25 mouse cellular contexts compared by ENCODE assay signal in genomic region chr2:33649371-33649770, GRCm38 (mm10). TPM values are rescaled to one million over a fixed set of nuclear protein-coding genes. Genes with fewer than 3 reads are reported as not detected.
DNase-seq lines count a peak whose midpoint lies in the region; ATAC-seq and TF ChIP-seq lines count a peak whose summit lies in the region.
"Had no signal": no experiment of that assay in that cellular context is flagged by ENCODE, and none has a peak within 500 bp of the region (broad histone marks: within the 10 kb centered on the region; RNA-seq: fewer than 3 reads in every experiment).

No protein-coding gene starts in this region.

- peaks cover 5% of the 10 kb centered on the region; the same call in 1 of the 2 replicates for H3K4me1 ChIP-seq in lung, embryonic 14.5 days (ENCODE audit: insufficient read depth)
- no peaks in the 10 kb centered on the region for H3K4me1 ChIP-seq in lung, postnatal 0 days (ENCODE audit: insufficient read depth, low read depth, low read length)
- peaks cover 12% of the 10 kb centered on the region for H3K4me1 ChIP-seq in embryonic facial prominence, embryonic 14.5 days (ENCODE audit: control insufficient read depth, insufficient read depth, low read length)
- H3K4me1 ChIP-seq in limb, embryonic 15.5 days, result peaks cover 43% of the 10 kb centered on the region
- no peaks in the 10 kb centered on the region for H3K4me1 ChIP-seq in midbrain, embryonic 16.5 days (ENCODE audit: control insufficient read depth, insufficient read depth, low read length)
- H3K4me1 ChIP-seq: forebrain, embryonic 15.5 days; liver, embryonic 15.5 days had no signal

- H3K4me2 ChIP-seq in lung, embryonic 14.5 days, result no peak overlapping the region
- H3K4me2 ChIP-seq in lung, postnatal 0 days (replicated peaks; ENCODE audit: low read depth, low read length), result no peak overlapping the region
- no peak overlapping the region for H3K4me2 ChIP-seq in embryonic facial prominence, embryonic 14.5 days (ENCODE audit: low read depth, low read length)
- H3K4me2 ChIP-seq in limb, embryonic 15.5 days, result no peak overlapping the region
- no peak overlapping the region for H3K4me2 ChIP-seq in midbrain, embryonic 16.5 days (ENCODE audit: low read length)
- H3K4me2 ChIP-seq: forebrain, embryonic 15.5 days; hindbrain, embryonic 14.5 days; liver, embryonic 15.5 days had no signal

- H3K9ac ChIP-seq in lung, embryonic 14.5 days, result no peak overlapping the region
- H3K9ac ChIP-seq in lung, postnatal 0 days (replicated peaks; ENCODE audit: low read depth), result no peak overlapping the region
- H3K9ac ChIP-seq in embryonic facial prominence, embryonic 14.5 days (ENCODE audit: low read depth, low read length), result no peak overlapping the region
- H3K9ac ChIP-seq in limb, embryonic 15.5 days, result no peak overlapping the region
- no peak overlapping the region for H3K9ac ChIP-seq in midbrain, embryonic 16.5 days (ENCODE audit: low read depth, low read length)
- H3K9ac ChIP-seq: forebrain, embryonic 15.5 days; hindbrain, embryonic 14.5 days; liver, embryonic 15.5 days had no signal

- WGBS in lung, embryonic 14.5 days, result 25% methylated on average over 3 of the region's 3 CpGs
- WGBS in lung, postnatal 0 days, result 23% methylated on average over 3 of the region's 3 CpGs
- 20% methylated on average over 3 of the region's 3 CpGs for WGBS in embryonic facial prominence, embryonic 14.5 days
- WGBS in limb, embryonic 15.5 days, result 12% methylated on average over 3 of the region's 3 CpGs
- WGBS in midbrain, embryonic 16.5 days, result 34% methylated on average over 3 of the region's 3 CpGs

- ATAC-seq in frontal cortex, adult (ENCODE audit: low TSS enrichment), result peak; percentile 80; the same call in 1 of the 2 replicates
- ATAC-seq in lung, embryonic 14.5 days (ENCODE audit: insufficient read depth), result peak; percentile 31; the same call in 1 of the 2 replicates
- ATAC-seq in lung, postnatal 0 days, result no peak
- ATAC-seq in embryonic facial prominence, embryonic 14.5 days (ENCODE audit: low read depth), result 0 out of 2 replicates have a peak, but pooled peaks have one; percentile 27
- no peak for ATAC-seq in limb, embryonic 15.5 days (ENCODE audit: insufficient number of reproducible peaks, low FRiP score, low TSS enrichment, low read depth)
- no peak for ATAC-seq in midbrain, embryonic 16.5 days
- ATAC-seq: forebrain, embryonic 15.5 days; inflammation-experienced regulatory T-cells, adult 6 months had no signal

- no peak overlapping the region for H3K27ac ChIP-seq in lung, embryonic 14.5 days (ENCODE audit: low read depth)
- H3K27ac ChIP-seq in lung, postnatal 0 days (ENCODE audit: low read length), result no peak overlapping the region
- no peak overlapping the region for H3K27ac ChIP-seq in embryonic facial prominence, embryonic 14.5 days (replicated peaks; ENCODE audit: low read depth, low read length)
- peak overlapping the region; percentile 28; the same call in 1 of the 2 replicates for H3K27ac ChIP-seq in limb, embryonic 15.5 days
- no peak overlapping the region for H3K27ac ChIP-seq in midbrain, embryonic 16.5 days (ENCODE audit: low read length)
- H3K27ac ChIP-seq: forebrain, embryonic 15.5 days; hindbrain, embryonic 14.5 days; liver, embryonic 15.5 days; macrophage; midbrain, embryonic 10.5 days; stomach, postnatal 0 days had no signal

- no peak overlapping the region for H3K4me3 ChIP-seq in lung, embryonic 14.5 days (ENCODE audit: low read depth, low read length)
- H3K4me3 ChIP-seq in lung, postnatal 0 days (ENCODE audit: low read depth, low read length), result no peak overlapping the region
- H3K4me3 ChIP-seq in embryonic facial prominence, embryonic 14.5 days (ENCODE audit: low read depth, low read length), result no peak overlapping the region
- H3K4me3 ChIP-seq in limb, embryonic 15.5 days, result no peak overlapping the region
- H3K4me3 ChIP-seq in midbrain, embryonic 16.5 days (ENCODE audit: low read depth, low read length), result no peak overlapping the region
- H3K4me3 ChIP-seq: forebrain, embryonic 15.5 days; liver, embryonic 15.5 days; midbrain, embryonic 10.5 days had no signal

- no peaks in the 10 kb centered on the region for H3K9me3 ChIP-seq in lung, embryonic 14.5 days (ENCODE audit: low read depth, low read length)
- H3K9me3 ChIP-seq in lung, postnatal 0 days (ENCODE audit: low read length), result no peaks in the 10 kb centered on the region
- H3K9me3 ChIP-seq in embryonic facial prominence, embryonic 14.5 days (ENCODE audit: control insufficient read depth, low read length), result no peaks in the 10 kb centered on the region
- H3K9me3 ChIP-seq in limb, embryonic 15.5 days, result no peaks in the 10 kb centered on the region
- no peaks in the 10 kb centered on the region for H3K9me3 ChIP-seq in midbrain, embryonic 16.5 days (replicated peaks; ENCODE audit: control insufficient read depth, low read length, poor library complexity, severe bottlenecking)
- H3K9me3 ChIP-seq: forebrain, embryonic 15.5 days; liver, embryonic 15.5 days; midbrain, embryonic 10.5 days had no signal

- H3K27me3 ChIP-seq in lung, embryonic 14.5 days (ENCODE audit: insufficient read depth, low read length), result peaks cover 34% of the 10 kb centered on the region
- H3K27me3 ChIP-seq in lung, postnatal 0 days (replicated peaks; ENCODE audit: insufficient read depth, low read length), result peaks cover 21% of the 10 kb centered on the region; the same call in 1 of the 2 replicates
- H3K27me3 ChIP-seq in embryonic facial prominence, embryonic 14.5 days (replicated peaks; ENCODE audit: control insufficient read depth, insufficient read depth, low read length), result peaks cover 35% of the 10 kb centered on the region
- H3K27me3 ChIP-seq in limb, embryonic 15.5 days, result peaks cover 34% of the 10 kb centered on the region
- peaks cover 52% of the 10 kb centered on the region for H3K27me3 ChIP-seq in midbrain, embryonic 16.5 days (ENCODE audit: control insufficient read depth, insufficient read depth, low read depth, low read length)

- H3K36me3 ChIP-seq in lung, embryonic 14.5 days (ENCODE audit: insufficient read depth), result no peaks in the 10 kb centered on the region
- no peaks in the 10 kb centered on the region for H3K36me3 ChIP-seq in lung, postnatal 0 days (ENCODE audit: insufficient read depth, low read length)
- H3K36me3 ChIP-seq in embryonic facial prominence, embryonic 14.5 days (ENCODE audit: control insufficient read depth, insufficient read depth, low read length), result no peaks in the 10 kb centered on the region
- no peaks in the 10 kb centered on the region for H3K36me3 ChIP-seq in limb, embryonic 15.5 days
- no peaks in the 10 kb centered on the region for H3K36me3 ChIP-seq in midbrain, embryonic 16.5 days (ENCODE audit: control insufficient read depth, insufficient read depth, low read length)
- H3K36me3 ChIP-seq: forebrain, embryonic 15.5 days; liver, embryonic 15.5 days had no signal

- TF ChIP-seq CTCF in lung, embryonic 14.5 days (IDR thresholded peaks at IDR 0.05; ENCODE audit: low read depth), result no peak
- TF ChIP-seq CTCF in lung, postnatal 0 days (IDR thresholded peaks at IDR 0.05), result no peak

- no peak for DNase-seq in frontal cortex, postnatal 36 days (ENCODE audit: low spot score in 2 of 2)
- DNase-seq in lung, embryonic 14.5 days, result no peak
- no peak for DNase-seq in lung, postnatal 0 days (ENCODE audit: low spot score)
- no peak for DNase-seq in embryonic facial prominence, embryonic 14.5 days (ENCODE audit: low spot score)
- DNase-seq in layer of hippocampus, postnatal 14 days (ENCODE audit: low spot score in 2 of 2), result no peak
- DNase-seq: cerebellum, adult 18-20 months; cerebellum, postnatal 25 days; gastrocnemius, postnatal 25 days; heart, adult 18-20 months; kidney, adult 18-20 months; kidney, postnatal 36 days; liver had no signal

- TF ChIP-seq EP300 in lung, postnatal 0 days (IDR thresholded peaks at IDR 0.05), result no peak

RNA-seq across cellular contexts. Expression of gene Lmx1b, which starts 9.1 kb away (rescaled TPM):
- polyA plus RNA-seq in lung, embryonic 14.5 days (2014; fragmentation: Nextera tagmentation; extraction: Ambion mirVana), result 0.09 TPM in 1 of 2 replicates, not detected in the other
- polyA plus RNA-seq in lung, postnatal 0 days (2015; fragmentation: Nextera tagmentation; extraction: Ambion mirVana), result not detected in 2 replicates
- polyA plus RNA-seq in embryonic facial prominence, embryonic 14.5 days (2014; fragmentation: Nextera tagmentation; extraction: Ambion mirVana), result 0.43 and 0.85 TPM in 2 replicates
- 2.9 and 4.1 TPM in 2 replicates for polyA plus RNA-seq in limb, embryonic 15.5 days (2015; fragmentation: Nextera tagmentation; extraction: Ambion mirVana)
- 0.95 and 0.98 TPM in 2 replicates for polyA plus RNA-seq in midbrain, embryonic 16.5 days (2015; fragmentation: Nextera tagmentation; extraction: Ambion mirVana)
- under 1 TPM; 0.17 to 0.28 TPM for total RNA-seq in layer of hippocampus, postnatal 14 days (2021)
- total RNA-seq: adrenal gland, adult 18-20 months had no signal
- polyA plus RNA-seq: inflammation-experienced regulatory T-cells, adult 6 months; liver, embryonic 15.5 days; lung, embryonic 16.5 days; macrophage; stomach, postnatal 0 days; thymus, postnatal 0 days had no signal

Comparison
In these comparisons a context has a peak if more than half of its experiments do, and no peak if none do; other contexts are left out.
1. ATAC-seq: peak in frontal cortex, adult (single experiment), lung, embryonic 14.5 days (single experiment) and embryonic facial prominence, embryonic 14.5 days (single experiment); none in lung, postnatal 0 days (single experiment), limb, embryonic 15.5 days (single experiment) and midbrain, embryonic 16.5 days (single experiment).